Mouse (Mus musculus): Measurements from ENCODE around the gene Phactr1. TPM values are rescaled to one million over a fixed set of nuclear protein-coding genes. Genes with fewer than 3 reads are reported as not detected.

Gene Phactr1
- polyA plus RNA-seq, 2 experiments, result 3.6 to 6.7 TPM

GRCm38 (mm10) chr13:43048553-43048952 lies 368.1 kb downstream of the Phactr1 start:
- no peak overlapping the region for H3K4me2 ChIP-seq (replicated peaks; ENCODE audit: low read depth, low read length, severe bottlenecking)
- no peak for DNase-seq (ENCODE audit: low spot score)
- 73% methylated on average over 3 of the region's 3 CpGs for WGBS

GRCm38 (mm10) chr13:43053201-43053600 lies 372.8 kb downstream of the Phactr1 start:
- no peak for ATAC-seq (ENCODE audit: low FRiP score, low read depth)
- Histone ChIP-seq H3K27me3 (ENCODE audit: control insufficient read depth, insufficient read depth, low read length) (no peaks in the 10 kb centered on the region), H3K9me3 (ENCODE audit: control insufficient read depth, low read length) (no peaks in the 10 kb centered on the region), H3K4me2 (replicated peaks; ENCODE audit: low read depth, low read length, severe bottlenecking) (no peak overlapping the region), H3K27ac (replicated peaks; ENCODE audit: low read depth, low read length) (no peak overlapping the region), H3K9ac (ENCODE audit: low read depth, low read length, severe bottlenecking) (no peak overlapping the region), H3K4me3 (replicated peaks; ENCODE audit: low read length) (no peak overlapping the region), H3K4me1 (ENCODE audit: control insufficient read depth, insufficient read depth, low read length) (no peaks in the 10 kb centered on the region), H3K36me3 (ENCODE audit: control insufficient read depth, insufficient read depth, low read length) (no peaks in the 10 kb centered on the region)
- DNase-seq (ENCODE audit: low spot score), result no peak
- WGBS, result 90% methylated on average over 1 of the region's 1 CpGs
- no peak for TF ChIP-seq POLR2A (IDR thresholded peaks at IDR 0.05; ENCODE audit: borderline replicate concordance, extremely low read depth, insufficient read depth, insufficient read length)

More at GRCm38 (mm10) chr13:43048553-43048952, 368.1 kb downstream of the Phactr1 start:
- Histone ChIP-seq H3K36me3 (ENCODE audit: control insufficient read depth, insufficient read depth, low read length) (no peaks in the 10 kb centered on the region), H3K27ac (replicated peaks; ENCODE audit: low read depth, low read length) (no peak overlapping the region), H3K9me3 (ENCODE audit: control insufficient read depth, low read length) (no peaks in the 10 kb centered on the region), H3K4me1 (ENCODE audit: control insufficient read depth, insufficient read depth, low read length) (no peaks in the 10 kb centered on the region), H3K9ac (ENCODE audit: low read depth, low read length, severe bottlenecking) (no peak overlapping the region), H3K27me3 (ENCODE audit: control insufficient read depth, insufficient read depth, low read length) (no peaks in the 10 kb centered on the region), H3K4me3 (replicated peaks; ENCODE audit: low read length) (no peak overlapping the region)
- no peak for ATAC-seq (ENCODE audit: low FRiP score, low read depth)
- TF ChIP-seq POLR2A (IDR thresholded peaks at IDR 0.05; ENCODE audit: borderline replicate concordance, extremely low read depth, insufficient read depth, insufficient read length), result no peak

- no peaks in the 10 kb centered on the region for H3K36me3 ChIP-seq (ENCODE audit: control insufficient read depth, insufficient read depth, low read length)
- no peak overlapping the region for H3K27ac ChIP-seq (replicated peaks; ENCODE audit: low read depth, low read length)
- DNase-seq (ENCODE audit: low spot score) (no peak), ATAC-seq (ENCODE audit: low FRiP score, low read depth) (no peak)
- no peak overlapping the region for H3K9ac ChIP-seq (ENCODE audit: low read depth, low read length, severe bottlenecking)
- no peaks in the 10 kb centered on the region for H3K27me3 ChIP-seq (ENCODE audit: control insufficient read depth, insufficient read depth, low read length)
- H3K9me3 ChIP-seq (ENCODE audit: control insufficient read depth, low read length), result no peaks in the 10 kb centered on the region
- 71% methylated on average over 6 of the region's 6 CpGs for WGBS
- no peak overlapping the region for H3K4me3 ChIP-seq (replicated peaks; ENCODE audit: low read length)
- no peak overlapping the region for H3K4me2 ChIP-seq (replicated peaks; ENCODE audit: low read depth, low read length, severe bottlenecking)
- no peak for TF ChIP-seq POLR2A (IDR thresholded peaks at IDR 0.05; ENCODE audit: borderline replicate concordance, extremely low read depth, insufficient read depth, insufficient read length)
- no peaks in the 10 kb centered on the region for H3K4me1 ChIP-seq (ENCODE audit: control insufficient read depth, insufficient read depth, low read length)
These were observed 374.7 kb downstream of the Phactr1 start for GRCm38 (mm10) chr13:43055136-43055535.

GRCm38 (mm10) chr13:43057104-43057503 lies 376.7 kb downstream of the Phactr1 start:
- H3K9me3 ChIP-seq (ENCODE audit: control insufficient read depth, low read length), result no peaks in the 10 kb centered on the region
- H3K36me3 ChIP-seq (ENCODE audit: control insufficient read depth, insufficient read depth, low read length), result no peaks in the 10 kb centered on the region
- 79% methylated on average over 2 of the region's 2 CpGs for WGBS
- no peak overlapping the region for H3K4me3 ChIP-seq (replicated peaks; ENCODE audit: low read length)
- no peak for TF ChIP-seq POLR2A (IDR thresholded peaks at IDR 0.05; ENCODE audit: borderline replicate concordance, extremely low read depth, insufficient read depth, insufficient read length)
- H3K4me1 ChIP-seq (ENCODE audit: control insufficient read depth, insufficient read depth, low read length), result no peaks in the 10 kb centered on the region
- H3K4me2 ChIP-seq (replicated peaks; ENCODE audit: low read depth, low read length, severe bottlenecking), result no peak overlapping the region
- no peaks in the 10 kb centered on the region for H3K27me3 ChIP-seq (ENCODE audit: control insufficient read depth, insufficient read depth, low read length)
- DNase-seq (ENCODE audit: low spot score), result no peak
- no peak overlapping the region for H3K9ac ChIP-seq (ENCODE audit: low read depth, low read length, severe bottlenecking)
- no peak for ATAC-seq (ENCODE audit: low FRiP score, low read depth)
- no peak overlapping the region for H3K27ac ChIP-seq (replicated peaks; ENCODE audit: low read depth, low read length)

GRCm38 (mm10) chr13:43063355-43063754 lies 382.9 kb downstream of the Phactr1 start:
- no peak for ATAC-seq (ENCODE audit: low FRiP score, low read depth)

More at GRCm38 (mm10) chr13:43063355-43063754, 382.9 kb downstream of the Phactr1 start:
- 48% methylated on average over 4 of the region's 4 CpGs for WGBS
- no peak overlapping the region for H3K9ac ChIP-seq (ENCODE audit: low read depth, low read length, severe bottlenecking)
- TF ChIP-seq POLR2A (IDR thresholded peaks at IDR 0.05; ENCODE audit: borderline replicate concordance, extremely low read depth, insufficient read depth, insufficient read length), result no peak
- H3K27me3 ChIP-seq (ENCODE audit: control insufficient read depth, insufficient read depth, low read length), result no peaks in the 10 kb centered on the region
- no peak overlapping the region for H3K27ac ChIP-seq (replicated peaks; ENCODE audit: low read depth, low read length)
- no peaks in the 10 kb centered on the region for H3K36me3 ChIP-seq (ENCODE audit: control insufficient read depth, insufficient read depth, low read length)
- H3K4me1 ChIP-seq (ENCODE audit: control insufficient read depth, insufficient read depth, low read length), result no peaks in the 10 kb centered on the region
- no peak overlapping the region for H3K4me2 ChIP-seq (replicated peaks; ENCODE audit: low read depth, low read length, severe bottlenecking)
- DNase-seq (ENCODE audit: low spot score), result no peak
- no peak overlapping the region for H3K4me3 ChIP-seq (replicated peaks; ENCODE audit: low read length)
- no peaks in the 10 kb centered on the region for H3K9me3 ChIP-seq (ENCODE audit: control insufficient read depth, low read length)
